Mouse (Mus musculus) MEL (cell line): ENCODE data around the gene Hdac1.
"Not testable (repeated sequence)": the region's sequence is repeated elsewhere in the genome, so short reads cannot be mapped to it uniquely, and the experiment has no call there.

Source experiments
- BHLHE40 ChIP-seq: IDR thresholded peaks from 2 replicates; pipeline ENCODE4 v1.6.1; 2012; ENCODE audit warnings: low read depth, mild to moderate bottlenecking, inconsistent platforms, low read length, improper control_type of control experiment, borderline replicate concordance
- CHD2 ChIP-seq: IDR thresholded peaks from 2 replicates; pipeline ENCODE4 v1.6.1; 2011; ENCODE audit warnings: low read length, improper control_type of control experiment
- CTCF ChIP-seq, 3 experiments: IDR thresholded peaks in 2 of 3; conservative IDR thresholded peaks in 1 of 3; 2 replicates each; pipeline ENCODE4 v1.5.1; 2011 to 2012; ENCODE audit warnings: low read length in 3 of 3, low read depth in 2 of 3, mild to moderate bottlenecking in 2 of 3, improper control_type of control experiment in 1 of 3, inconsistent platforms in 1 of 3, mixed read lengths in 1 of 3, moderate library complexity in 1 of 3; ENCODE audit not compliant: control insufficient read depth in 1 of 3, insufficient read depth in 1 of 3, poor library complexity in 1 of 3, severe bottlenecking in 1 of 3
- E2F4 ChIP-seq: IDR thresholded peaks from 2 replicates; pipeline ENCODE4 v1.6.1; 2011; ENCODE audit warnings: low read depth, low read length, improper control_type of control experiment, borderline replicate concordance
- MAX ChIP-seq: IDR thresholded peaks from 2 replicates; pipeline ENCODE4 v1.6.1; 2011; ENCODE audit warnings: low read length, improper control_type of control experiment
- MAZ ChIP-seq: IDR thresholded peaks from 2 replicates; pipeline ENCODE4 v1.6.1; 2012; ENCODE audit warnings: low read depth, mild to moderate bottlenecking, inconsistent platforms, low read length, improper control_type of control experiment
- MEF2A ChIP-seq: IDR thresholded peaks from 2 replicates; pipeline ENCODE4 v1.6.1; 2014; ENCODE audit warnings: low read depth, mild to moderate bottlenecking, inconsistent platforms, low read length, improper control_type of control experiment; ENCODE audit not compliant: poor library complexity, insufficient replicate concordance, severe bottlenecking; ENCODE audit errors: extremely low read depth
- MXI1 ChIP-seq: IDR thresholded peaks from 2 replicates; pipeline ENCODE4 v1.6.1; 2011; ENCODE audit warnings: mild to moderate bottlenecking, low read depth, low read length, improper control_type of control experiment
- NELFE ChIP-seq: IDR thresholded peaks from 2 replicates; pipeline ENCODE4 v1.6.1; 2011; ENCODE audit warnings: low read depth, low read length, improper control_type of control experiment
- NRF1 ChIP-seq: IDR thresholded peaks from 2 replicates; pipeline ENCODE4 v1.6.1; 2014; ENCODE audit warnings: low read depth, mild to moderate bottlenecking, inconsistent platforms, low read length, improper control_type of control experiment, moderate library complexity; ENCODE audit not compliant: poor library complexity, insufficient read depth, severe bottlenecking
- POLR2A ChIP-seq, 2 experiments: IDR thresholded peaks; 2 replicates each; pipeline ENCODE4 v1.6.1; 2011 to 2012; ENCODE audit warnings: low read length in 2 of 2, mild to moderate bottlenecking in 2 of 2, control low read depth in 1 of 2, improper control_type of control experiment in 1 of 2, low read depth in 1 of 2, moderate library complexity in 1 of 2; ENCODE audit not compliant: control insufficient read depth in 1 of 2, insufficient read depth in 1 of 2, poor library complexity in 1 of 2
- POLR2AphosphoS5 ChIP-seq: IDR thresholded peaks from 2 replicates; pipeline ENCODE4 v1.6.1; 2012; ENCODE audit warnings: low read depth, borderline replicate concordance, mild to moderate bottlenecking, inconsistent platforms, low read length, moderate library complexity, mixed read lengths
- RAD21 ChIP-seq: IDR thresholded peaks from 2 replicates; pipeline ENCODE4 v1.6.1; 2011; ENCODE audit warnings: mild to moderate bottlenecking, low read depth, low read length, improper control_type of control experiment
- USF1 ChIP-seq: IDR thresholded peaks from 2 replicates; pipeline ENCODE4 v1.6.1; 2014; ENCODE audit warnings: low read depth, mild to moderate bottlenecking, inconsistent platforms, low read length, improper control_type of control experiment, moderate library complexity

DNA sequence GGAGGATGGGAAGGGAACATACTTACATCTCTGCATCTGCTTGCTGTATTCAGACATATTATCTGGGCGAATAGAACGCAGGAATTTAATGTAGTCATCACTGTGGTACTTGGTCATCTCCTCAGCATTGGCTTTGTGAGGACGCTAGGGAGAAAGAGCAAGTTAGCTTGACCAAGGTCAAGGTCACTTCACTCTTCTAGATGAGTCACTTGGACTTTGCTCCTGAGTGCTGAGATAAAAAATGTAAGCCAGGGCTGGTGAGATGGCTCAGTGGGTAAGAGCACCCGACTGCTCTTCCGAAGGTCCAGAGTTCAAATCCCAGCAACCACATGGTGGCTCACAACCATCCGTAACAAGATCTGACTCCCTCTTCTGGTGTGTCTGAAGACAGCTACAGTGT is 13.6 kb downstream of the Hdac1 start:
- not testable (repeated sequence) for TF ChIP-seq MAX; MAZ; POLR2A (IDR thresholded peaks at IDR 0.05; ENCODE audit: control insufficient read depth in 1 of 2, insufficient read depth in 1 of 2, low read depth in 1 of 2, low read length in 2 of 2, poor library complexity in 1 of 2); NELFE; MEF2A; BHLHE40; CTCF (IDR thresholded peaks at IDR 0.05 in 2 of 3, conservative IDR thresholded peaks at IDR 0.05 in 1 of 3; ENCODE audit: control insufficient read depth in 1 of 3, insufficient read depth in 1 of 3, low read depth in 2 of 3, low read length in 3 of 3, poor library complexity in 1 of 3, severe bottlenecking in 1 of 3); E2F4; MXI1; NRF1; CHD2; POLR2AphosphoS5; USF1; RAD21
